Mouse (Mus musculus) kidney, adult 2 months (tissue): Measurements from ENCODE around the gene Vmn2r71.

Source experiments
- CTCF ChIP-seq: fragments of 200-500 bp; conservative IDR thresholded peaks from 2 replicates; pipeline ENCODE4 v1.5.1; 2011; ENCODE audit warnings: low read depth, mild to moderate bottlenecking, control low read depth, low read length, moderate library complexity, mixed read lengths; ENCODE audit not compliant: insufficient read depth, insufficient read length
- POLR2A ChIP-seq: fragments of 200-500 bp; IDR thresholded peaks from one replicate; pipeline ENCODE4 v1.6.1; 2011; ENCODE audit warnings: low read depth, low read length, control low read depth

- TF ChIP-seq CTCF (no peak), POLR2A (no peak)
Measured at GRCm38 (mm10) chr7:85543118-85543517, 19.8 kb upstream of the Vmn2r71 start.
